Mouse (Mus musculus) lung, embryonic 15.5 days (tissue): ENCODE measurements at regions not wholly inside any gene's neighbourhood (a gene's known extent, or its start where the extent isn't known, plus 50 kb on each side); places are given as distances from the start of the nearest gene placed in this dataset.
A peak's percentile ranks its signal among the peaks of the same experiment; 100 is the strongest.

Experiments
- ATAC-seq: fragments of 200-750 bp; cut with Nextera tagmentation; 2 replicates; pipeline ENCODE4 v1.8.0; 2017; ENCODE audit warnings: moderate number of reproducible peaks, borderline replicate concordance; ENCODE audit not compliant: low FRiP score, low TSS enrichment; ENCODE audit errors: extremely low read depth
- H3K27ac ChIP-seq: fragments of 300-500 bp; sonication (generic); 2 replicates; pipeline ENCODE4 v1.5.1; 2015; ENCODE audit warnings: moderate library complexity, mild to moderate bottlenecking, inconsistent platforms
- H3K27me3 ChIP-seq: fragments of 300-500 bp; sonication (generic); 2 replicates; pipeline ENCODE4 v1.6.1; 2015; ENCODE audit warnings: inconsistent platforms
- H3K36me3 ChIP-seq: fragments of 300-500 bp; sonication (generic); 2 replicates; pipeline ENCODE4 v1.6.1; 2015; ENCODE audit warnings: inconsistent platforms
- H3K4me1 ChIP-seq: fragments of 300-500 bp; sonication (generic); 2 replicates; pipeline ENCODE4 v1.6.1; 2015; ENCODE audit warnings: inconsistent platforms
- H3K4me2 ChIP-seq: fragments of 300-500 bp; sonication (generic); 2 replicates; pipeline ENCODE4 v1.6.1; 2015; ENCODE audit warnings: inconsistent platforms, mild to moderate bottlenecking, moderate library complexity
- H3K4me3 ChIP-seq: fragments of 300-500 bp; sonication (generic); 2 replicates; pipeline ENCODE4 v1.5.1; 2015; ENCODE audit warnings: mild to moderate bottlenecking, inconsistent platforms
- H3K9ac ChIP-seq: fragments of 300-500 bp; sonication (generic); 2 replicates; pipeline ENCODE4 v1.6.1; 2015; ENCODE audit warnings: inconsistent platforms
- H3K9me3 ChIP-seq: fragments of 300-500 bp; sonication (generic); 2 replicates; pipeline ENCODE4 v1.6.1; 2016; ENCODE audit warnings: inconsistent platforms
- WGBS: fragments of 180-500 bp; shearing (Covaris S2); methylation state at CpG from one replicate; pipeline ENCODE4 v1.1.7; 2015; 5-methylcytosine and 5-hydroxymethylcytosine counted together

- ATAC-seq: no peak
- 79% methylated on average over 6 of the region's 6 CpGs for WGBS
- H3K4me3 ChIP-seq: no peak overlapping the region
These were observed 186.1 kb upstream of the Arglu1 start for GRCm38 (mm10) chr8:8876469-8876868.

GRCm38 (mm10) chr8:8871938-8872337, 181.6 kb upstream of the Arglu1 start:
- no peak overlapping the region for H3K27ac ChIP-seq
- H3K9me3 ChIP-seq: no peaks in the 10 kb centered on the region
- no peaks in the 10 kb centered on the region for H3K36me3 ChIP-seq
- H3K9ac ChIP-seq: no peak overlapping the region
- H3K4me1 ChIP-seq: peaks cover 11% of the 10 kb centered on the region
- ATAC-seq: no peak
- 77% methylated on average over 3 of the region's 3 CpGs for WGBS
- H3K4me2 ChIP-seq: no peak overlapping the region
- H3K4me3 ChIP-seq: no peak overlapping the region
- H3K27me3 ChIP-seq: no peaks in the 10 kb centered on the region

More at GRCm38 (mm10) chr8:8876469-8876868, 186.1 kb upstream of the Arglu1 start:
- Histone ChIP-seq H3K4me1 (no peaks in the 10 kb centered on the region; the same call in 1 of the 2 replicates), H3K9me3 (no peaks in the 10 kb centered on the region), H3K9ac (no peak overlapping the region), H3K36me3 (no peaks in the 10 kb centered on the region), H3K4me2 (no peak overlapping the region), H3K27me3 (0 out of 2 replicates have a peak, but pooled peaks cover 7% of the 10 kb centered on the region), H3K27ac (no peak overlapping the region)

DNA sequence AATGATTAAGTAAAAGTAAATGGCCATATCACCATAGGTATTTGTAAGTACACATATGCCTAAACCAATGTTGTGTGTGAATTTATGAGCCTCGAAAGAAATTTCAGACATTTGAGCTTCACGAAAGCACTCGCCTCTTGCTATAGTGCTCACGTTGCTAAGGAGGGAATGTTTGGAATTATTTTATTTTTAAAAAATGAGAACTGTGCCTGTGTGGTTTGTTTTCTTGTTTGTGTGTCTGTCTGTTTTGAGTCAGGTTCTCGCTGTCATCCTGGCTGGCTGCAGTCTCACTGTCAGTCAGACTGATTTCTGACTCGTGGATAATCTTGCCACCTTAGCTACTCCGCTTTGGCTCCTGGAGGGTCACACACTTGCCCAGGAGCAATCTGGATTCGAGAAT, 180.7 kb upstream of the Arglu1 start:
- Histone ChIP-seq H3K36me3 (no peaks in the 10 kb centered on the region), H3K4me1 (peaks cover 12% of the 10 kb centered on the region), H3K4me2 (no peak overlapping the region), H3K27me3 (no peaks in the 10 kb centered on the region), H3K4me3 (no peak overlapping the region), H3K9ac (no peak overlapping the region), H3K9me3 (no peaks in the 10 kb centered on the region), H3K27ac (no peak overlapping the region)
- 74% methylated on average over 8 of the region's 8 CpGs for WGBS
- ATAC-seq: no peak

DNA sequence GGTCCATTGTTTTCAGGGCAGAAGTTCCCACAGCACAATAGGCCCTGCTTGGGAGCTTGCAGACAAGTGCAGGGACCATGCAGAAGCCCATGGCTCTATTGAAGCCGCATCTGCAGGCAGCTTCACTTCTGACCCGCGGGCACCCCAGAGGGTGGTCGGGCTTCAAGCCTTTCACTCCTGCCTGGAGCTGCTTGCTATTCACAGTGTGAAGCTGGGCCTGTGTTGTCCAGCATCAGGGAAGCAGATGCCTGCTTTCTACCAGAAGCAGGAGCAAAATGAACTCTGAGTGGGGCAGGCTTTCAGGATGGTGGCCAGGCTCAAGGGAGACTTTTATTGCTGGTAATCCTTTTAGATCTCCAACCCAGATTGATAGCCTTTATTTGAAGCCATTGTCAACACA, 180.2 kb upstream of the Arglu1 start:
- Histone ChIP-seq H3K9me3 (no peaks in the 10 kb centered on the region), H3K4me3 (no peak overlapping the region), H3K36me3 (no peaks in the 10 kb centered on the region), H3K4me2 (no peak overlapping the region), H3K27ac (no peak overlapping the region), H3K4me1 (peaks cover 12% of the 10 kb centered on the region), H3K9ac (no peak overlapping the region), H3K27me3 (no peaks in the 10 kb centered on the region)
- no peak for ATAC-seq
- WGBS: 28% methylated on average over 4 of the region's 4 CpGs

DNA sequence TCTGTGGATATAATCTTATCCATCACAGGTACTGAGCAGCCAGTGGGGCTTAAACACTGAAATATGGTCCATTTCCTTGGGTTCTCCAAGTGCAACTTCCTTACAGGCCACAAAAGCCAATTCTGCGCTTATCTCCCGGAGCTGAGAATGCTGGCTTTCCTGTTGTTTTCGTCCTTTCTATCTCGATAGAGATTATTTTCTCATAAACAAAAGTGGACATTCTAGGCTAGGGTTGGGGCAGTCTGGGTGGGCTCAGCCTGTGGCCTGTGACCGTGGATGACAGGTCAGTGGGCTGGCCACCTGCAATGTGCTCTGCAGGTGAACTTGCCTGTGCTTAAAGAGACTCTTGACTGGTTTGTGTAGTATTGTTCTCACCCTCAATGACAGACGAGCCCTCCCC, 179.0 kb upstream of the Arglu1 start:
- 44% methylated on average over 6 of the region's 6 CpGs for WGBS
- Histone ChIP-seq H3K4me2 (no peak overlapping the region), H3K27ac (no peak overlapping the region), H3K9ac (no peak overlapping the region), H3K36me3 (no peaks in the 10 kb centered on the region), H3K4me3 (no peak overlapping the region), H3K4me1 (peaks cover 12% of the 10 kb centered on the region), H3K9me3 (no peaks in the 10 kb centered on the region), H3K27me3 (no peaks in the 10 kb centered on the region)
- ATAC-seq: no peak

DNA sequence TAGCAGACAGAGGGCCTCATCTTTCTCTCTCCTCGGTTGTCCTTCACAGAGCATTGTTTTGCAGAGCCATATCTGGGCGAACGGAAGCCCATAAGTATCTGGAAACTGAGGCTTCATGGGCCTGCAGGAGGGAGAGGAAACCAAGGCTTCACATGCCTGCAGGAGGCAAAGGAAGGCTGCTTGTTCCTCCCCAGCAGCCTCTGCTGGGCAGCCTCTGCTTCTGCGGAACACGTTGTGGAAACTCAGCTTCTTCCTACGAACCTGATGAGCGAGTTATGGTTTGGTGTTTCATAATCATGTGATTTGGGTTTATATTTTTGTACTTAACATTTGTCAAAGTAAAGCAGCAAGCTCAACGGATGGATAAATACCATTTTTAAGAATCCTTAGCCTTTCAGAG, 177.6 kb upstream of the Arglu1 start:
- H3K4me1 ChIP-seq: peaks cover 12% of the 10 kb centered on the region
- H3K9ac ChIP-seq: no peak overlapping the region
- H3K27ac ChIP-seq: 0 out of 2 replicates have a peak overlapping the region, but pooled peaks have one; percentile 35
- WGBS: 51% methylated on average over 8 of the region's 8 CpGs
- no peak overlapping the region for H3K4me3 ChIP-seq
- no peaks in the 10 kb centered on the region for H3K27me3 ChIP-seq
- no peak for ATAC-seq
- no peaks in the 10 kb centered on the region for H3K9me3 ChIP-seq
- H3K4me2 ChIP-seq: no peak overlapping the region
- H3K36me3 ChIP-seq: no peaks in the 10 kb centered on the region

GRCm38 (mm10) chr8:8867126-8867777, 176.9 kb upstream of the Arglu1 start:
- WGBS: 24% methylated on average over 9 of the region's 9 CpGs
- H3K27me3 ChIP-seq: no peaks in the 10 kb centered on the region
- no peak overlapping the region for H3K4me2 ChIP-seq
- H3K4me1 ChIP-seq: peaks cover 12% of the 10 kb centered on the region
- peak overlapping the region; percentile 35 for H3K27ac ChIP-seq
- no peak overlapping the region for H3K4me3 ChIP-seq
- H3K9ac ChIP-seq: no peak overlapping the region
- no peaks in the 10 kb centered on the region for H3K36me3 ChIP-seq
- ATAC-seq: no peak
- no peaks in the 10 kb centered on the region for H3K9me3 ChIP-seq

DNA sequence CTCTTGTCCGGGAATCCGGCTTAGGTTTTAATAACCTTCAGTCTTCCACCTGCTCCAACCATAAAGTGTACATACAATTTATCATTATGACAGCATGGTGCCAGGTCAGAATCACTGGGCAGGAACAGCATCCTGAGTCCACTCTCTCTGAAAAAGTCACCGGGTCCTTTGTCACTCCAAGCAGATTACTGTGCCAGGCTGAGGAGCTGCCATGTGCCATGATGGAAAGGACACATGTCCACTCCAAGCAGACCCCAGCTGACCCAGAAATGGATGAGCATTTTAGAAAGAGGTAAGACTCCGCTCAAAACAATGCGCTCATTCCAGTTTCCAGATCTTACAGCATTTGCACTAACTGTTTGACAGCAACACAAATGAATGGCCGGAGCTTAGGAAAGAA, 172.4 kb upstream of the Arglu1 start:
- ATAC-seq: no peak
- H3K36me3 ChIP-seq: no peaks in the 10 kb centered on the region
- H3K4me1 ChIP-seq: peaks cover 10% of the 10 kb centered on the region
- H3K4me3 ChIP-seq: no peak overlapping the region
- H3K9me3 ChIP-seq: no peaks in the 10 kb centered on the region
- H3K27me3 ChIP-seq: no peaks in the 10 kb centered on the region
- H3K27ac ChIP-seq: no peak overlapping the region
- H3K9ac ChIP-seq: no peak overlapping the region
- 86% methylated on average over 6 of the region's 6 CpGs for WGBS
- no peak overlapping the region for H3K4me2 ChIP-seq

DNA sequence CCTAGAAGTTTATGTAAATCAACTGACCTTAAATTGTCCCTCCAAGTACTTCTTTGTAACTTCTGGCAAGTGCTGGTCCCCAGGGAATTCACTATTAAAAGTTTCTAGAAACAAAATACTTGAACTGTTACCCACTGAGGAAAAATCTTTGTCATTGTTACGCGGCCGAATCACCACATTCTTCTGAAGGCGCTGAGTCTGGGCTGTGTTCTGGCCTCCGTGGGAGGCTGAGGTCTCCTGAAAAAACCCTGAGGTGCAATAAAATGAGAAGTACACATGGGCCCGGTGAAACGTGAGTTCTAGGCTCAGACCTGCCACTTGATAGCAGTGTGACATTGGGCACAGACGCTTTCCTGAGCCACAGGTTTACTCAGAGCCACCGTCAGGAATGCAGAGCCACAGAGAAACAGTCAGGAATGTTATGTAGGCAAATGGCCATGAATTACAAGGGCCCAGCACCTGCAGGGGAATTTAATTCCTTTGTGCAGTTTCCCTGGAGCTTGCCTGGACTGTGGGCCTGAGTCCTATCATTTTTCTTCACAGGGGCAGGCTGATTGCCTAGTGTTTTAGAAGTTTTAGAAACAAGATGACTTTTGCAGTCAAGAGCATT, 171.1 kb upstream of the Arglu1 start:
- no peaks in the 10 kb centered on the region for H3K9me3 ChIP-seq
- 62% methylated on average over 9 of the region's 9 CpGs for WGBS
- no peaks in the 10 kb centered on the region for H3K4me1 ChIP-seq
- no peaks in the 10 kb centered on the region for H3K27me3 ChIP-seq
- no peak overlapping the region for H3K9ac ChIP-seq
- ATAC-seq: no peak
- H3K36me3 ChIP-seq: no peaks in the 10 kb centered on the region
- no peak overlapping the region for H3K27ac ChIP-seq
- no peak overlapping the region for H3K4me2 ChIP-seq
- no peak overlapping the region for H3K4me3 ChIP-seq

DNA sequence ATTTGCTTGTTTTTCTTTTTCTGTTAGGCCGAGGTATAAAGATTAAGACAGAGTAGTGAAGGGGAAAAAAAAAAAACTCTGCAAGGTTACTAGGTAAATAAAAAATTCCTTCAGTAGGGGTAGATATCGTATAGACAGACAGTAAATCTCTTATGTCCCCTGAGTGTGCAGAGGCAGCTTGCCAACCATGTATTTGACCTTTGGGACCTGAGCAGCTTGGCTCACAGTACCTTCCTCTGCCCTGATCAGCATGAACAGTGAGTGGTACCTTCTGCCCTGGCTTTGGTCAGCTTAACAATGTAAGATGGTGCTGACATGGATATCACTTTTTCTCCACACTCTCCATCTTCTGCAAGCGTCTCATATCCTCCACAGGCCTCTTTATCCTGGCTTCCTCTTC, 168.3 kb upstream of the Arglu1 start:
- H3K4me3 ChIP-seq: no peak overlapping the region
- no peak overlapping the region for H3K4me2 ChIP-seq
- no peak overlapping the region for H3K27ac ChIP-seq
- WGBS: 45% methylated on average over 3 of the region's 3 CpGs
- ATAC-seq: no peak
- H3K9ac ChIP-seq: no peak overlapping the region
- H3K4me1 ChIP-seq: no peaks in the 10 kb centered on the region
- H3K9me3 ChIP-seq: no peaks in the 10 kb centered on the region
- no peaks in the 10 kb centered on the region; the same call in 1 of the 2 replicates for H3K27me3 ChIP-seq
- H3K36me3 ChIP-seq: no peaks in the 10 kb centered on the region

DNA sequence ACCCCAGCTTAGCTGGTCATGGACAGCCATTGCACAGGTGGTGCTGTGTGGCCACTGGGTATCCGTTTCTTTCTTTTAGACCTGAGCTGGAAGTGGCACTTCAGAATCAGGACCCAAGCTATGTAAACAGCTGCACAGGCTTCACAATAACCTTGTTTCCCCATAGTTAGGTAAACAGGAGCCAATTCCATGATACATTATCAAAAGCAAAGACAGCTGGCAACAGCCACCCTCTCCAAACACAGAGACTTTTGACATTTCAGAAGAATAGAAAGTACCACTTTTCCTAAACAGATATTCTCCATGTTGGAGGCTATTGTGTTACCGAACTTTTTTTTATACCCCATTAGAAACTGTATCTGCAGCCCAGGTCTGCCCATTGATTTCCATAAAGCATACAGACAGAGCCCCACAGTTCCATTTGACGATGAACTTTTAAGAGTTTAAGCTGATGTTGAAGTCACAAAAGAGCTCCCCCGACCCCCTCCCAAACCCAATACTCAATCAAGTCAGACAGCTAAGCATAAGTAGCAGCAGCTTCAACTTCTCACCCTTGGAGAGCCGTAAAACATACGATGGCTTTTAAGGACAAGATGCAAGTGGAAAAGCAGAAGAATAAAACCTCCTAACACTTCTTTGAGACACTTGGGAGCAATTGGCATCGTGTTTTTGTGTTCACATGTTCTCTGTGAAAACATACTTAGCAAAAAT, 162.5 kb upstream of the Arglu1 start:
- H3K4me2 ChIP-seq: no peak overlapping the region
- peaks cover 12% of the 10 kb centered on the region; the same call in 1 of the 2 replicates for H3K4me1 ChIP-seq
- no peaks in the 10 kb centered on the region for H3K36me3 ChIP-seq
- H3K27me3 ChIP-seq: no peaks in the 10 kb centered on the region; the same call in 1 of the 2 replicates
- H3K9me3 ChIP-seq: no peaks in the 10 kb centered on the region
- H3K4me3 ChIP-seq: no peak overlapping the region
- H3K27ac ChIP-seq: no peak overlapping the region
- no peak for ATAC-seq
- WGBS: 23% methylated on average over 7 of the region's 7 CpGs
- no peak overlapping the region for H3K9ac ChIP-seq

DNA sequence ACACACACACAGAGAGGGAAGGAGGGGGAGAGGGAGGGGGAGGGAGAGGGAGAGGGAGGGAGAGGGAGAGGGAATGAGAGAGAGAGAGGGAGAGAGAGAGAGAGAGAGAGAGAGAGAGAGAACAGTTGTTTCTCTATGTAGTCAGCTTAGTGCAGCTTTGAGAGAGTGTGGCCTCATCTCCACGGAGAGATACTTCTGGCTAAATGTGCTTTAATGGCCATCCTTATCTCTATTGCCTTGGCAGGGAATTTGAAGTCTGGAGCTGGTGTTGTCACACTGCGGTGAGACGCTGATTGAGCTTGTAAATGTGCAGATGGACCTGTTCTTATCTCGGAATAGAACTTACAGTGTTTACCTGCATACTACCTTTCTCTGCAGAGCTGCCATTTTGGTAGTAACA, 160.9 kb upstream of the Arglu1 start:
- Histone ChIP-seq H3K4me3 (no peak overlapping the region), H3K27me3 (no peaks in the 10 kb centered on the region; the same call in 1 of the 2 replicates), H3K9me3 (no peaks in the 10 kb centered on the region), H3K4me2 (no peak overlapping the region), H3K36me3 (no peaks in the 10 kb centered on the region), H3K27ac (no peak overlapping the region), H3K9ac (no peak overlapping the region), H3K4me1 (peaks cover 12% of the 10 kb centered on the region; the same call in 1 of the 2 replicates)
- 18% methylated on average over 4 of the region's 4 CpGs for WGBS
- no peak for ATAC-seq
